Mouse (Mus musculus) naive thymus-derived CD4-positive, alpha-beta T cell, adult 2 months (primary cell): ENCODE data around the gene Mgat4b.
"Not testable (repeated sequence)": the region's sequence is repeated elsewhere in the genome, so short reads cannot be mapped to it uniquely, and the experiment has no call there.

Experiments used
- DNase-seq: peaks from one replicate; pipeline ENCODE4 v3.0.0-alpha.2; 2011; ENCODE audit warnings: low read depth

Mgat4b gene

DNA sequence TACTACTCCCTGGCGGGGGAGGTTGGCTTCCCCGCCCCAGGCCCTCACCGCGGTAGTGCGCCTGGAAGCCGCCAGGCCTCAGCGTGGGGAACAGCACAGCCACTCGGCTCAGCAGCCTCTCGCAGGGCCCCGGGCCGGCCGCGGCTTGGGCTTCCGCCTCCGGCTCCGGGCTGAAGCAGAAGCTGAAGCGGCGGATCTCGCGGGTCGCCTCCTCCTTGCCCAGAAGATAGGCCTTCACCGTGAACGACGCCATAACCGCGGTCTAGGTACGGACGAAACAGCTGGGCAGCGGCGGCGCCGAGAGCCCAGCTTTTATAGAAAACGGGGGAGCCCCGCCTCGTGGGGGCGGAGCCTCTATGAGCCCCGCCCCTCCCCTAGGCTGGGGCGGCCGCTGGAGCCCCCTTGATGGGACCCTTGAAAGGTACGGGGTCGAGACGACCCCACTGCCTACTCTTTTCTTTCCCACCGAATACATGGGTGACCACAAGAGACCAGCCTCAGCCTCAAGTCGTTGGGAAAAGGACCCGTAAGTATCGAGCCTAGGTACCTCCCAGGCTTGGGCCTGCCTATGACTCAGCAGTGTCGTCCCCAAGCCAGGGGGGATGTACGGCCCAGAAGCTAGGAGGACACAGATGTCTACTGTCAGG lies at the start of gene Mgat4b, which contains the start of gene Sqstm1:
Gene Mgat4b, plus strand, starts transcription at position 386 of the 647 bp plus-strand sequence.
Gene Sqstm1, minus strand, starts transcription at position 323 of the 647 bp plus-strand sequence.
- peak; percentile 89 for DNase-seq

DNA sequence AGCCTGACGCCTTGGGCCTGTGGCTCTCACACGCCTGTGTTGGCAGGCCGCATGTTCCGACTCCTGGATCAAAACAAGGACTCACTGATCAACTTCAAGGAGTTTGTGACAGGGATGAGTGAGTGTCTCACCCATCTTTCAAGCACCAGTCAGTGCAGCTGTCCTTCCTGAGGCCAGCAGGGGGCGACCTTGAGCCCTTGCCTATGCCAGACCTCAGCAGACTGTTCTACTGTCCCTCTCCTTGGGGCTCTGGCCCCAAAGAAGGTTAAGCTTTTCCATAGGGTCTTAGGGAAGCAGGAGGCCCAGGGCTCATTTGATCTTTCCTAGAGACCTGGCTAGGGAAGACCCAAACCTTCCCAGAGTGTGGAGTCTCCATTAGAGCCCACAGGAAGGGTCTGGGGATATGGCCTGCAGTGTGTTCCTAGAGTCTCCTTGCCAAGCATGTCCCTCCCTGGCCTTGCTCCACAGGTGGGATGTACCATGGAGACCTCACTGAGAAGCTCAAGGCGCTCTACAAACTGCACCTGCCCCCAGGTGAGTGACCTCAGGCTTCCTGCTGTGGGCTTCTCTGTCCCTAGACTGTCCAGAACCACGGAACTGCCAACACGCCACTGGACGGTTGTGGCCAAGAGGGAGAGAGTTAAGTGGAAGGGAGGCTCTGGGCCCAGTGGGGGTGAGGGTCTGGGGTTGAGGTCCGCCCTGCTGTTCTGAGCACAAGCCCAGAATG lies 48.9 kb upstream of the Mgat4b start:
- peak; percentile 80 for DNase-seq

DNA sequence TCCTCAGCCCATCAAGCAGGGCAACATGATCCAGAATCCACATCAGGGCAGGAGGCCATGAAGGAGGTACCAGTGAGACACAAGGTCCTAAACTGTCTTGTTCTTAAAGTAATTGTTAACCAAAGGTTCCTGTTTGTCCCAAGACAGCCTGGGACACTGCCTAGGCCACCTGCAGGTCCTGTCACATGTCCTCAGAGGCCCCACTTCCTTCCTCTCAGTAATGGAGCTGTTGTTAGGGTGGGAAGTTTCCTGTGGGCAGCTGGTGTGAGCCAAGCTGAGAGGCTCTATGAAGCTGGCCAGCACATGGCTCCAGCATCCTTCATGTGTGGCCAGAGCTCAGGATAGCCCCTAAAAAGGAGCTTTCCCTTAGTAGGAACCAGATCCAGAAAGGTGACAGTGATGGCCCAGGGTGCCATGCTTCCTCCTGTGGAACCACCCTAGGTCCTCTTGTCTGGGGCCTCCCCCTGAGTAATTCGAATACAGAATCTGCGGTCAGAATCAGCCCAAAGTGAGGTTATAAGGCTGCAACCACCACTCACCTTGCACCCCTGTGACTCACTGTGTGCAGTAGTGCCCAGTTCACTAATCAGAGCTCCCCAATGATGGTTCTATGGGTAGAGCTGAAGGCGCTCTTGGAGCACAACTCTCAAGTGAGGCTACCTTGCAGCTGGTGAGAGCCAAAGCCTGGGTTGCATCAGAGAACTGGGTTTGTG lies 48.2 kb upstream of the Mgat4b start:
- DNase-seq = peak; percentile 13

DNA sequence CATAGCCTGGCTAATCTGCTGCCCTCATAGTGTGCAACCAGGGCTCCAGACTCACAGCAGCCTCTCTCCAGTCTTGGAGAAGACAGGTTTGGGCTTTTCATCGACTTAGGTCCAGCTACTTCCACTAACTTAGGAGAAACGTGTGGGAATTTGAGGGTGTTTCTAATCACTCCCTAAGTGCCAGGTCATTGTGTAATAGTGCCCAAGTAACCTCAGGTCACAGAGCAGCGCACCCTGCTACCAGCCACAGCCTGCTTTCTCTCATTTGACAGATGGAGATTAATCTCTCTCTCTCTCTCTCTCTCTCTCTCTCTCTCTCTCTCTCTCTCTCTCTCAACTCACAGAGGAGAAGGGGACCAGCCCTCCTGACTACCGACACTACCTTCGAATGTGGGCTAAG lies 42.3 kb upstream of the Mgat4b start:
- no peak for DNase-seq

DNA sequence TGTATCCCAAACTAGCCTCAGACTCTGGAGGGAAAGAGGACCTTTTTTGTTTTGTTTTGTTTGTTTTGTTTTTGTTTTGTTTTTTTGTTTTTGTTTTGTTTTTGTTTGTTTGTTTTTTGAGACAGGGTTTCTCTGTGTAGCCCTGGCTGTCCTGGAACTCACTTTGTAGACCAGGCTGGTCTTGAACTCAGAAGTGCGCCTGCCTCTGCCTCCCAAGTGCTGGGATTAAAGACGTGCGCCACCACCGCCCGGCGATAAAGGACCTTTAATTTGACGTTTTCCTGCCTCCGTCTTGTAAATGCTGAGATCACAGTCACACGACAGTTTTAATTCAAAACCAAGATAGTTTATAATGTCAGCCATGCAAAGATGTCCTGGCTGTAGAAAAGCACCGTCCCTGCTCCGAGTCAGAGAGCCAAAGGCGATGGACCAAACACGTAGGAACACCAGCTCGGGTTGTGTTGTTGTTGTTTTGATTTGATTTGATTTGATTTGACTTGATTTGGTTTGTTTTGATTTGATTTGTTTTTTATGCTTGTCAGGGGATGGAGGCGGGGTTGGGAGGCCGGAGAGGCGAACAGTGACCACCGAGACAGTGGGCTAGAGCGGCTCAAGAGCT lies 36.5 kb upstream of the Mgat4b start, which contains the start of gene Mrnip:
Gene Mrnip, plus strand, starts transcription at position 334 of the 619 bp plus-strand sequence.
- not testable (repeated sequence) for DNase-seq

DNA sequence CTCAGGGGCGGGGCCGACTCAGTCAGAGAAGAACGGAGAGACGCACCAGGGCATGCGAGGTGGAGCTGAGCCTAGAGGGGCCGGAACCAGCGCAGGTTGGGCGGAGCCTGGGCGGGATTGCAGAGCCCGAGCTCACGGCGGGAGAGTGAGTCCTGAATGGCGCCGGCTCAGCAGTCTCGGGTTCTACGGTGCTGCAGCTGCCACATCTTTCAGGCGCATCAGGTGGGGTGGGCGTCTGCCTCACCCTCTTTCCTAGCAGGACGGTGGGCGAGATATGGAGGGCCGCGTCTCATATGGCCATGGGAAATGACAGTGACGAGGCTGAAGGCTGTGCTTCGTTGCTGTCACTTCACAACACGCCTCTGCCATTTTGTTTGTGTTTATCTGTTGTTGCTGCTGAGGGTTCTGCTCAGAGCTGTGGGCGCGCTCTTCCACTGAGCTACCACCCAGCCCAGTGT lies 35.9 kb upstream of the Mgat4b start:
- DNase-seq = peak; percentile 97

DNA sequence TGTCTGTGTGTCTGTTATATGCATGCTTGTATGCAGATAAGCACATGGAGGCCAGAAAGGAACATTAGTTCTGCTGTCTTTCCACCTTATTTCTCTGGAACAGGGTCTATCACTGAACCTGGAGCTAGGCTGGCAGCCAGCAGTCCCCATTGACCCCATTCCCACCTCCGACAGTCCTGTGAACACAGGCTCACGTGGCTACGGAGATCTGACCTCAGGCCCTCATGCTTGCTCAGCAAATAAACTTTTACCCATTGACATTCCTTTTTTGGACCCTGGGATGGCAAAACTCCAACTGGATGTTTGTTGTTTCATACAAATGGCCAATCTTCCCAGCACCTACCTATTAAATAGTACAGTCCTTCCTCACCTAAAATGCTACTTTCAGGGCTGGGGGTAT lies 34.3 kb upstream of the Mgat4b start:
- no peak for DNase-seq

DNA sequence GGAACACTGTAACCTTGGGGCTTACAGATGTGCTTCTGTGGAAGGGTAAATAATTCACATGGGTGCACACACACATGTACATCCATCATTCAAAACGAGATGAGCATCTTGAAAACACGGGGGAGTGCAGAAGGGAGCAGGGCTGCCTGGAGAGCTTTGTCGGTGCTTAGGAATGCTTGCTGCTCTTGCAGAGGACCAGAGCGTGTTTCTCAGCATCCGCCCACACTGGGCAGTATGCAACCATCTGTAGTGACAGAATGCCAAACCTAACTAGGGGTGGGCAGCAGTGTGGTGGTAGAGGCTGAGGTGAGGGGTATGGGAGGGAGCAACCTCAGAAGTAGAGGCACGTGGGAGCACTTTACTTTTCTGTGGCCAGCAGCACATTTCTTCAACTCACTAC lies 33.6 kb upstream of the Mgat4b start:
- no peak for DNase-seq

DNA sequence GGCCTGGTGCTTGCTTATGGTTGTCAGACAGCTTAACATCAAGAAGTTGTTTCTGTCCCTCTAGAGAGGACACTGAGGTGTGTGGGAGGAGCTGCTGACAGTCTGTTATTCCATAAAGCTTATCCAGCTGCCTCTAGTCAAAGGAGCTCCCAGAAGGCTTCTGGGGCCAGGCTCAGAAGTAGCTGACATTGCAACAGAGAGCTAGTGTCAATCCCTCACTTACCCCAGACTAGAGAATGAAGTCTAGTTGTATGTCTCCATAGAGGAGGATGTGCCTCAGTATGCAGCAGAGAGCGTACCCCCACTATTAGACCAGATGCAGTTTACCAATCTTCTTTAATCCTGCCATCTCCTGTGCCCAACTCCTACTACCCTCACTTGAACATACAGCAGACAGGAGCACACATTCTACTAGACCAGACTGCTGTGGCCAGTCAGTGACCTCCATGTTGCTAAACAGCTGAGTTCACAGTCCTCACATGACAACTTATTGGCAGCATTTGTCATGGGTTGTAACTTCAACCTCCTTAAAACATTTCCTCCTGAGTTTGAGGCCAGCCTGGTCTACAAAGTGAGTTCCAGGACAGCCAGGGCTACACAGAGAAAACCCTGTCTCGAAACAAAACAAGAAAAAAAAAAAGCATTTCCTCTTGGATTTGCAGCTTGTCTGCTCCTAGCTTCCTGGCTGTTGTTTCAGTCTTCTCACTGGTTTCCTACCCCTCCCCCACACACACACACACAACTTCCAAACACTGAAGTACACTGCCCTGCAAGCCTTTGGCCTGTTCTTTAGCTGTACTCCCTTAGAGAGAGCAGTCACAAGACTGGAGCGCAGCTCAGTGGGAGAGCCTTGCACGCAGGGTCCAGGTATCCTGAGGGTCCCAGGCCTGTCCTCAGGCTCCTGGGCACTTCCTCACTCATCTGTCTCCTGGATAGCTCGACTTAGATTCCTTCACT lies 31.9 kb upstream of the Mgat4b start:
- DNase-seq = no peak

DNA sequence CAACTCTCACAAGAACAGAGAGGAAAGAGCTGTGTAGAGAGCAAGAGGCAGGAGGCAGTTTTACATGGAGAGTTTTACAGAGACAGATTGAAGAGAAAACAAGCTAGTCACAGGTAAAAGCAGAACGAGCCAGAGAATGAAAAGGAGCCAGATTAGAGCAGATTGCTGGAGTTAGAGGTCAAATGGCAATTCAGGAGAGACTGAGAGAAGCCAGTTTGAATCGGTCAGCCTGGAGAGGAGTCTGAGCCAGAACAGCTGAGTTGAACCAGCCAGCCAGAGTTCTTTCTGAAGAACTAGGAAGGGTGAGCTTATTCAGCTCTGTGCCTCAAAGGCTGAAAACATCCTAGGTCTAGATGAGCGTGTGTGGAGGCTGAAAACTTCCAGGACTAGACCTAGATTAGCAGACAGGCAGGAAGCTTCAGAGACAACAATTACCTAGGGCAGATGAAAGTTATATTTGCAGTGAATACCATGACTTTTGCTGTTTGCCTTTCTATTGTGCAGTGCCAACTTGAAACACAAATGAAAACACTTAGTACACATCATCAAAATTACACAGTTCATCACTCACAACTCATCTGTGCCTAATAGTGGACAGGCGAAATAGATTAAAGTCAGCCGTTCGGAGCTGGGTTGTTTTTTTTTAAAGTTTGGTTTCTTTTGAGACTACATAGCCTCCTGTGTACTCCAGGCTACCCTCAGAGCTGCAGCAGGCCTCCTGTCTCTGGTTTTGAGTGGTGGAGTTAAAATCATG lies 30.0 kb upstream of the Mgat4b start:
- no peak for DNase-seq

DNA sequence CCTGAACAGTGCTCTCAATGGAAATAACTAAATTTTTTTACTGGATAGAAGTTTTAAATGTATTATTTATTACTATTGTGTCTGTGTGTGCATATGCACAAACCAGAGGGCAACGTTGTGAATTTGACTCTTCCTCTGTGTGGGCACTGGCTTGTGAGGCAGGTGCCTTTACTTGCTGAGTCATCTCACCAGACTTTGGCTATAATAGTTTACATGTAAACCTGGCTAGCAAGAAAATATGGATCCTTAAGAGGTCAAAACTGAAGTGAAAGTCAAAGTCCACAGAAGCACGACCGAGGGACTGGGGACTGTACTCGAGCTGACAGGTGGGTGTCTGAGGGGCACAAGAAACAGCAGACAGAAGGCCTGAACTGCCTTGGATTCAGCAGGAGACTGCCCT lies 28.0 kb upstream of the Mgat4b start:
- no peak for DNase-seq

DNA sequence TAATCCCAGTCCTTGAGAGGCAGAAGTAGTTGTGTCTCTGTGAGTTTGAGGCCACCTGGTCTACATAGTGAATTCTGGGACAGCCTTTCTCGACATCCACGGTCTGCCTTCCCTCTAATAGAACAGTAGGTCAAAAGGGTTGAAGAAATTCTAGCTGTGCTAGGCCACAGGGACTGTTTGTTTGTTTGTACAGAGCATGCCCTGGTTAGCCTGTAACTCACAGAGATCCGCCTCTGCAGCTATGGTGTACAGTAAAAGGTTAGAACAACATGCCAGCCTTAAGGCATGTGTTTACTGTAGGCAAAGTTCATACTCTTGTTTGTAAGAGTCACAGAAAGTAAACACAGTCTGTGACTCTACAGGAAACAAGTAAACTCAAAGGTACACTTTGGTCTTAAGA lies 25.9 kb upstream of the Mgat4b start:
- DNase-seq = no peak

DNA sequence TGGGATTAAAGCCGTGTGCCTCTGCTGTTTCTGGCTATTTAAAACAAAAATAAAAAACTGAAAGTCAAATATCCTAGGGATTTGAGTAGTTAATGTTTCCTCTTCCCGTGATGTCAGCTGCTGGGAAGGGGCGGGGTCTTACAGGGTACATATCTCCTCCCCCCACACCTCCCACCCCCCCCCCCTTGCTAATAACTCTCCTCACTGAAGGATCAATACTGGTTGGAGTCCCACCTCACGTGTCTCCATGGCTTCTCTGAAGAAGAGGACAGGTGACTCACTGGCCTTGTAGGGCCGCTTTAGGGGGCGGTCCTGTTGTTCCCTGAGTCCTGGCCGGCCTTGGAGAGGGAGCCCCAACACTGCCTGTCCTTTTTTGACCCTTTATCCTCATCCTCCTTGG lies 22.0 kb upstream of the Mgat4b start:
- no peak for DNase-seq

DNA sequence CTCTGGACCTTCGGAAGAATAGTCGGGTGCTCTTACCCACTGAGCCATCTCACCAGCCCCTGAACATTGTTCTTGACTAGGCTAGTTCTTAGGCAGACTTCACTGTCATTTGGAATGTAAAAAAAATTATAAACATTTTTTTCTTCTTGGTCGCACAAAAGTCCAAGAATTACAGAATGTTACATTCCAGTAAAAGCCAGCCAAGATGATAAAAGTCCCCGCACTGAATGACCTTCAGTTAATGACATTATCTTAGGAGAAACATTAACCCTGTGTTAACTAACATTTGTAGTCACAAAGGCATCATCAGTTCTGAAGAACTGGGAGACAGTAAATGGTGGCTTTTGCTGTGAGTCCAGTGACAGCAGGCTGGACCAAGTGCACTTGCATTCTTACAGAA lies 20.3 kb upstream of the Mgat4b start:
- DNase-seq = no peak

DNA sequence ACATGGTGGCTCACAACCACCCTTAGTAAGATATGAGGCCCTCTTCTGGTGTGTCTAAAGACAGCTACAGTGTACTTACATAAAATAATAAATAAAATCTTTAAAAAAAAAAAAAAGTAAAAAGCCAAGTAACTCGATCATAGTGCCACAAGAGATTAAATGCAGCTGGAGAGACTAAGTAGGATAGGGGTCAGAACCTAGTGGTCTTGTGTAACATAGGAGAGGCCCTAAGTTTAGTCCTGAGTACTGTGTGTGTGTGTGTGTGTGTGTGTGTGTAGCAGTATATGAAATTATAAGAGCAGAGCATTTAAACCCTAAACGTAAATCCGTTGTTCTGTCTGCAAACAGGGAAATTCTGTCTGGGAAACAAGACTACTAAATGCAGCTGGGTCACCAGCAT lies 18.4 kb upstream of the Mgat4b start:
- DNase-seq = no peak

DNA sequence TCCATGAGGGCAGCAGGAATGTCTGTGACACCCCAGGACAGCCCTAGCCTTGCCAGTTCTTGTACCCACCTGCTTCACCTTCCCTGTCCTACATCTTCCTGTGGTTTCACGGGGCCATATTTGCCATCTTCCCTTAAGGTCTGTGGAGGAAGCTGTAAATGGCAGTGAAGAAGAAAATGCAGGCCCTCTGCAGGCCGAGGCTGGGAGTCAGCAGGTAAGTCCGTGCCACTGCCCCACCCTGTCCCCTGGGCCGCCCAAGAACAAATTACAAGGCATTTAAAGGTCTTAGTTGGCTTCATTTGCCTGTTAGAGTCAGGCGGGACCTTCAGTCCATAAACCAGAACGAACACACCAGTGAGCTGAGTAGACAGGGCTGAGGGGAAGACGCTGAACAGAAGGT lies 16.6 kb upstream of the Mgat4b start:
- no peak for DNase-seq

DNA sequence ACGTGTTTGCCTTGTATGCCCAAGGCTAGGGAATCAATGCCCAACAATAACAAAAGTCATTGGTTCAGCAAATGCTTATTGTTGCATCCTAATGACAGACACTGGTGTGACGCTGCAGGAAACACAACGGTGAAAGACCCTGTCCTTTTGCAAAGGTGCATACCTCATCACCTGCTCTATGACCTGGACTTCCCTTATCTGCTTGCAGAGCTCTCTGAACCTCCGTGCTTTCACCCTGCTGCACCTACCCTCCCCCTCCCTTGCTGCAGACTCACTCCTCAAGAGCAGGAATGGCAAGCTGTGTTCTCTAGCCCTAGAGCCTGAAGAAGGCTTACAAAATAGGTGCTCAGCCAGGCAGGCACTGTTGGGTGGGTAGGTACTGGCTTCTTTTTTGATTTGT lies 15.9 kb upstream of the Mgat4b start:
- no peak for DNase-seq

DNA sequence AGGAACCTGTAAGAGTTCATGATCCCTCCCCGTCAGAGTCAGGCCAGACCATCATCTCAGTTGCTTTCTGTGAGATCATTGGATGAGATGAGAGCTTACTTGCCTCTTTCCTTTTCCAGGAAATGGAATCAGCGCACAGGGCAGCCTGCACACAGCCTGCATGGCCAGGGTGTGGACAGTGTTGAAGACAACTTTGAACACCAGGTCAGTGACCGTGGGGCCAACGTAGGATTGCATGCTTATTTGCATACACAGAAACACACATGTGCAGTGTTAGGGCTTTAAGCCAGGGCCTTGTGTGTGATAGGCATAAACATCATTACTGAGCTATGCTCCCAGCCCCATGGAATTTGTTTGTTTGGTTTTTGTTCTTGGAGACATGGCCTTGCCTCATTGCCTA lies 13.2 kb upstream of the Mgat4b start:
- no peak for DNase-seq

DNA sequence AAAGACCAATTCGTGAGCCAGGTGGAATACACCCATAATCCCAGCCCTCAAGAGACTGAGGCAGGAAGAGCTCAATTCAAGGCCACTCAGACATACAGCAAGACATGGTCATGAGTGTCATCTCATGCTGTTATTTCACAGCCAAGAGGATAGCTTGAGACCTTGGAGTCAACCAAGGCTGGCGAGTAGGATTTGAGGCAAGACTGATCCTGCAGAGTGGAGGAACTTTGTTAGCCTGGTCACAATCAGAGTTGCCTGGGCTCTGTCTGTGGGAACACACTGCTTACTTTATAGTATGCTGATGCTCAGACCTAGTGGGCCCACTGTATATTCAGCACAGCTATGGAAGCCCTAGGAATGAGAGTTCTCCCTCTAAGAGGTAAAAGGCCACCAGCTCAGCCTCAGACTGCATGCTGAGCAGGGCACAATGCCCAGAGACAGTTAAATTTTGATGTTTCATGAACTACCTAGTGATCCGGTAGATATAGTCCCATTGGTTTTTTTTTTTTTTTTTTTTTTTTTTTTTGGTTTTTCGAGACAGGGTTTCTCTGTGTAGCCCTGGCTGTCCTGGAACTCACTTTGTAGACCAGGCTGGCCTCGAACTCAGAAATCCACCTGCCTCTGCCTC lies 12.4 kb upstream of the Mgat4b start:
- DNase-seq = no peak

DNA sequence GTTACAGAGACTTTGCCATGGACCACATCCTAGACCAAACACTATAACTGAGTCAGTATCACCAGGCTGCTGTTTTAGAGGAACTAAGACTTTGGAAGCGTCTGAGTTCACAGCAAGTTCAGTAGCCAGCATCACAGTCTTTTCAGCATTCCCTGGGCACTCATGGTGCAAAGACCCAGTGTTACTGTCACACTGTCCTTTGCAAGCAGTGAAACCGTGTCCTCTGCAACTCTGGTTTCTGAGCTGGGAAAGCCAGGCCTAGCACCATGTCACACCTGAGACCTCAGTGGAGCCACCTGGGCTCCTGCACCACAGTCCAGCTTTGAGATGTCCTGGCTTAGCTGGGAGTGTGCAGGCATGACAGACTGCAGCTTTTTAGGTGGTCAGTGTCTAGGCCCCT lies 11.8 kb upstream of the Mgat4b start:
- DNase-seq = no peak
